Mouse (Mus musculus) gastrocnemius, postnatal 10 days (tissue): ENCODE data around the gene Hsd17b11. TPM values are rescaled to one million over a fixed set of nuclear protein-coding genes. Genes with fewer than 3 reads are reported as not detected.
"Not testable (repeated sequence)": the region's sequence is repeated elsewhere in the genome, so short reads cannot be mapped to it uniquely, and the experiment has no call there.

Experiments used
- DNase-seq: peaks from one replicate; pipeline ENCODE4 v3.0.0; 2021; ENCODE audit warnings: mixed read lengths
- total RNA-seq, 2 experiments: library from RNA; stranded (reverse); gene quantifications; 2 replicates each; pipeline ENCODE4 v1.2.3; 2021

The Hsd17b11 gene
- total RNA-seq, 2 experiments from 2014 or later, result 15.4 to 17.7 TPM

- no peak for DNase-seq
Observed at GRCm38 (mm10) chr5:104035824-104036223, 14.1 kb upstream of the Hsd17b11 start.

GRCm38 (mm10) chr5:104035066-104035465, 13.3 kb upstream of the Hsd17b11 start:
- no peak for DNase-seq

- no peak for DNase-seq
Observed at GRCm38 (mm10) chr5:104032434-104033097, 10.8 kb upstream of the Hsd17b11 start.

- DNase-seq, result no peak
Observed at GRCm38 (mm10) chr5:104025245-104025854, 3.6 kb upstream of the Hsd17b11 start.

- no peak for DNase-seq
Observed at GRCm38 (mm10) chr5:104024762-104025161, 3.0 kb upstream of the Hsd17b11 start.

- DNase-seq, result not testable (repeated sequence)
Observed at GRCm38 (mm10) chr5:104024193-104024592, 2.5 kb upstream of the Hsd17b11 start.

- no peak for DNase-seq
Observed at GRCm38 (mm10) chr5:104023289-104024020, 1.7 kb upstream of the Hsd17b11 start.

- DNase-seq, result no peak
Observed at GRCm38 (mm10) chr5:104022558-104022957, 839 bp upstream of the Hsd17b11 start.

- DNase-seq, result no peak
Observed at GRCm38 (mm10) chr5:104011419-104011818, 10.3 kb downstream of the Hsd17b11 start.

- no peak for DNase-seq
Observed at GRCm38 (mm10) chr5:104010261-104010660, 11.5 kb downstream of the Hsd17b11 start.

GRCm38 (mm10) chr5:104009421-104009820, 12.3 kb downstream of the Hsd17b11 start:
- DNase-seq, result no peak

- no peak for DNase-seq
Observed at GRCm38 (mm10) chr5:104007801-104008200, 13.9 kb downstream of the Hsd17b11 start.

GRCm38 (mm10) chr5:104006811-104007210, 14.9 kb downstream of the Hsd17b11 start:
- no peak for DNase-seq

GRCm38 (mm10) chr5:104003955-104004354, 17.8 kb downstream of the Hsd17b11 start:
- DNase-seq, result no peak

- DNase-seq, result no peak
Observed at GRCm38 (mm10) chr5:104003256-104003931, 18.3 kb downstream of the Hsd17b11 start.

GRCm38 (mm10) chr5:104002549-104003255, 19.0 kb downstream of the Hsd17b11 start:
- no peak for DNase-seq

GRCm38 (mm10) chr5:103999738-104000137, 22.0 kb downstream of the Hsd17b11 start:
- DNase-seq, result peak; percentile 89

GRCm38 (mm10) chr5:103998739-103999138, 23.0 kb downstream of the Hsd17b11 start:
- no peak for DNase-seq

- DNase-seq, result no peak
Observed at GRCm38 (mm10) chr5:103995181-103995580, 26.5 kb downstream of the Hsd17b11 start.

- DNase-seq, result no peak
Observed at GRCm38 (mm10) chr5:103994669-103995068, 27.1 kb downstream of the Hsd17b11 start.

GRCm38 (mm10) chr5:103993601-103994000, 28.1 kb downstream of the Hsd17b11 start:
- no peak for DNase-seq

- DNase-seq, result no peak
Observed at GRCm38 (mm10) chr5:103992831-103993230, 28.9 kb downstream of the Hsd17b11 start.
